Mouse (Mus musculus): ENCODE measurements around the gene Olfr1183.
"Not testable (repeated sequence)": the region's sequence is repeated elsewhere in the genome, so short reads cannot be mapped to it uniquely, and the experiment has no call there.

The Olfr1183 gene

GRCm38 (mm10) chr2:88454567-88454966, at the start of gene Olfr1183:
TSS of gene Olfr1183 (plus strand) at chr2:88454867.
- not testable (repeated sequence) for DNase-seq (ENCODE audit: low spot score in 2 of 2)

GRCm38 (mm10) chr2:88406353-88406752, 48.3 kb upstream of the Olfr1183 start, which contains the start of gene Olfr1179:
TSS of gene Olfr1179 (minus strand) at chr2:88406453.
- DNase-seq (ENCODE audit: low spot score in 2 of 2) = no peak

GRCm38 (mm10) chr2:88419051-88419450, 35.6 kb upstream of the Olfr1183 start, which contains the start of gene Olfr1180:
TSS of gene Olfr1180 (minus strand) at chr2:88419151.
- no peak for DNase-seq (ENCODE audit: low spot score in 2 of 2)

- DNase-seq (ENCODE audit: low spot score in 2 of 2) = no peak
Measured at GRCm38 (mm10) chr2:88426071-88426470, 28.6 kb upstream of the Olfr1183 start, which contains the start of gene Olfr1181. TSS of gene Olfr1181 (minus strand) at chr2:88426171.

- DNase-seq (ENCODE audit: low spot score in 2 of 2) = no peak
Measured at GRCm38 (mm10) chr2:88449031-88449430, 5.6 kb upstream of the Olfr1183 start, which contains the start of gene Gm13757. TSS of gene Gm13757 (minus strand) at chr2:88449131.

GRCm38 (mm10) chr2:88483298-88483697, 28.6 kb downstream of the Olfr1183 start, which contains the start of gene Olfr1184:
TSS of gene Olfr1184 (plus strand) at chr2:88483598.
- no peak for DNase-seq (ENCODE audit: low spot score in 2 of 2)

GRCm38 (mm10) chr2:88493020-88493419, 38.4 kb downstream of the Olfr1183 start, which contains the start of gene Olfr1185-ps1:
TSS of gene Olfr1185-ps1 (plus strand) at chr2:88493320.
- no peak for DNase-seq (ENCODE audit: low spot score in 2 of 2)

- no peak for DNase-seq (ENCODE audit: low spot score in 2 of 2)
Measured at GRCm38 (mm10) chr2:88518251-88518650, 63.6 kb downstream of the Olfr1183 start, which contains the start of gene Olfr1186. TSS of gene Olfr1186 (plus strand) at chr2:88518551.

Data from heart, adult 9 months (tissue).